Mouse (Mus musculus): ENCODE measurements around the gene Btbd8. TPM values are rescaled to one million over a fixed set of nuclear protein-coding genes. Genes with fewer than 3 reads are reported as not detected.
A peak's percentile ranks its signal among the peaks of the same experiment; 100 is the strongest.

Btbd8 gene
- polyA plus RNA-seq, 1 experiment from 2014 or later = 2.6 TPM

GRCm38 (mm10) chr5:107547955-107548354, 110.2 kb downstream of the Btbd8 start:
- Histone ChIP-seq H3K27ac (ENCODE audit: low read depth, low read length) (peak overlapping the region; percentile 43; the same call in 1 of the 2 replicates), H3K9ac (ENCODE audit: low read depth, low read length) (no peak overlapping the region; the same call in 1 of the 2 replicates), H3K27me3 (replicated peaks; ENCODE audit: control insufficient read depth, insufficient read depth, low read length) (no peaks in the 10 kb centered on the region), H3K9me3 (ENCODE audit: control insufficient read depth, low read length) (no peaks in the 10 kb centered on the region), H3K4me2 (peak overlapping the region; percentile 22; the same call in 1 of the 2 replicates), H3K4me1 (replicated peaks; ENCODE audit: control insufficient read depth, insufficient read depth, low read length) (peaks cover 5% of the 10 kb centered on the region; the same call in 1 of the 2 replicates), H3K4me3 (ENCODE audit: low read depth, low read length) (no peak overlapping the region), H3K36me3 (ENCODE audit: control insufficient read depth, insufficient read depth, low read length) (peaks cover 5% of the 10 kb centered on the region)
- WGBS = 53% methylated on average over 3 of the region's 3 CpGs
- ATAC-seq (replicated peaks; ENCODE audit: low FRiP score) = peak; percentile 99
- no peak for DNase-seq (ENCODE audit: low spot score)

GRCm38 (mm10) chr5:107548444-107548843, 110.6 kb downstream of the Btbd8 start:
- no peak overlapping the region for H3K9ac ChIP-seq (ENCODE audit: low read depth, low read length)

DNA sequence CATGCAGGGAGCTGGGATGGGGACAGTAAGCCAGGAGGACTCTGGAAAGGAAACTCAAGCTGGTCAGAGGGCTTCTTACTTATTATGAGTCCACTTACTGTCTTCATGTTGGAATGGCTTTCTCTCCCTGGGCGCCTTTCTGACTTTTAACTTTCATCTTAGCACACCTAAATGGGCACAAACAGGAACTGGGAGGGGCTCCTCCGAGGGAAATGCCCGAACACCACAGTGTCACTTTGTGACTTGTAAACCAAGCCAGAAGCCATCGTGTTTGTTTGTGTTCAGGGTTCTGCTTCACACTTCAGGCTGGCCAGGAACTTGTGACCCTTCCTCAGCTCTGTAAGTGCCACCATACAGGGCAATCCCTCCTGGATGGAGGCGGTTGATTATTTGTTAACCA, 116.5 kb downstream of the Btbd8 start:
- H3K9ac ChIP-seq (ENCODE audit: low read depth, low read length) = no peak overlapping the region
- 72% methylated on average over 5 of the region's 5 CpGs for WGBS
- no peak overlapping the region for H3K4me3 ChIP-seq (ENCODE audit: low read depth, low read length)
- no peak for ATAC-seq (replicated peaks; ENCODE audit: low FRiP score)
- no peak overlapping the region for H3K27ac ChIP-seq (ENCODE audit: low read depth, low read length)
- H3K4me1 ChIP-seq (replicated peaks; ENCODE audit: control insufficient read depth, insufficient read depth, low read length) = no peaks in the 10 kb centered on the region
- no peak for DNase-seq (ENCODE audit: low spot score)
- peaks cover 6% of the 10 kb centered on the region; the same call in 1 of the 2 replicates for H3K36me3 ChIP-seq (ENCODE audit: control insufficient read depth, insufficient read depth, low read length)
- no peaks in the 10 kb centered on the region for H3K9me3 ChIP-seq (ENCODE audit: control insufficient read depth, low read length)
- no peak overlapping the region for H3K4me2 ChIP-seq
- no peaks in the 10 kb centered on the region for H3K27me3 ChIP-seq (replicated peaks; ENCODE audit: control insufficient read depth, insufficient read depth, low read length)

More at GRCm38 (mm10) chr5:107548444-107548843, 110.6 kb downstream of the Btbd8 start:
- no peak for DNase-seq (ENCODE audit: low spot score)
- Histone ChIP-seq H3K36me3 (ENCODE audit: control insufficient read depth, insufficient read depth, low read length) (peaks cover 5% of the 10 kb centered on the region), H3K4me3 (ENCODE audit: low read depth, low read length) (no peak overlapping the region), H3K27ac (ENCODE audit: low read depth, low read length) (no peak overlapping the region), H3K27me3 (replicated peaks; ENCODE audit: control insufficient read depth, insufficient read depth, low read length) (no peaks in the 10 kb centered on the region), H3K4me1 (replicated peaks; ENCODE audit: control insufficient read depth, insufficient read depth, low read length) (peaks cover 5% of the 10 kb centered on the region; the same call in 1 of the 2 replicates), H3K4me2 (no peak overlapping the region), H3K9me3 (ENCODE audit: control insufficient read depth, low read length) (no peaks in the 10 kb centered on the region)
- 76% methylated on average over 3 of the region's 3 CpGs for WGBS
- no peak; the same call in 1 of the 2 replicates for ATAC-seq (replicated peaks; ENCODE audit: low FRiP score)

DNA sequence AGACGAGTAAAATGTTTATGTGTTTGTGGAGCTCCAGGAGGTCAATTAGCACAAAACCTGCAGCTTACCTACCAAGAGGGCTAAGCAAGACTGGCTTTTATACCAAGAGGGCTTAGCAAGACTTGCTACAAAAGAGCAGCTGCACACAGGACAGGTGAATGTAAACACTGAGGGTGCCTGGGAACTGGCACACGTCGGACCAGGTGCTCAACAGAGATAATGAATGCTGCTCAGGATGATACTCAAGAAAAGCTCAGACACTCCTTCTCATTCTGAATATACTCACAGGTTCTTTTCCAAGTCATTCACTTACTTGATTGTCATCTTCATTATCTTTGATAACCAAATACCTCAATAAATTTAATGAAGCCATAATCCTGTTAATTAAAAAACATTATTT, 119.2 kb downstream of the Btbd8 start:
- Histone ChIP-seq H3K4me1 (replicated peaks; ENCODE audit: control insufficient read depth, insufficient read depth, low read length) (no peaks in the 10 kb centered on the region), H3K27ac (ENCODE audit: low read depth, low read length) (no peak overlapping the region), H3K36me3 (ENCODE audit: control insufficient read depth, insufficient read depth, low read length) (peaks cover 3% of the 10 kb centered on the region; the same call in 1 of the 2 replicates), H3K4me3 (ENCODE audit: low read depth, low read length) (no peak overlapping the region), H3K4me2 (no peak overlapping the region), H3K27me3 (replicated peaks; ENCODE audit: control insufficient read depth, insufficient read depth, low read length) (no peaks in the 10 kb centered on the region), H3K9ac (ENCODE audit: low read depth, low read length) (no peak overlapping the region), H3K9me3 (ENCODE audit: control insufficient read depth, low read length) (no peaks in the 10 kb centered on the region)
- ATAC-seq (replicated peaks; ENCODE audit: low FRiP score) (no peak), DNase-seq (ENCODE audit: low spot score) (no peak)
- 71% methylated on average over 3 of the region's 3 CpGs for WGBS

Other genes with a start within 250 kb of the Btbd8 start
- 38.2 and 39.7 TPM in 2 replicates for gene Tgfbr3, start 148.4 kb upstream of the Btbd8 start, polyA plus RNA-seq (2014; fragmentation: Nextera tagmentation; extraction: Ambion mirVana)
- 0.68 and 0.84 TPM in 2 replicates for gene Brdt, start 106.8 kb upstream of the Btbd8 start, polyA plus RNA-seq (2014; fragmentation: Nextera tagmentation; extraction: Ambion mirVana)
- 0.29 and 0.48 TPM in 2 replicates for gene Ephx4, start 35.3 kb upstream of the Btbd8 start, polyA plus RNA-seq (2014; fragmentation: Nextera tagmentation; extraction: Ambion mirVana)
- not detected in 2 replicates for gene Lpcat2b, start 6.4 kb upstream of the Btbd8 start, polyA plus RNA-seq (2014; fragmentation: Nextera tagmentation; extraction: Ambion mirVana)
- gene Gm42669, start 69.6 kb downstream of the Btbd8 start, polyA plus RNA-seq (2014; fragmentation: Nextera tagmentation; extraction: Ambion mirVana) = 0.27 and 0.44 TPM in 2 replicates
- 0.05 and 0.12 TPM in 2 replicates for gene 1700028K03Rik, start 96.7 kb downstream of the Btbd8 start, polyA plus RNA-seq (2014; fragmentation: Nextera tagmentation; extraction: Ambion mirVana)
- 15.0 and 17.1 TPM in 2 replicates for gene Rpap2, start 159.4 kb downstream of the Btbd8 start, polyA plus RNA-seq (2014; fragmentation: Nextera tagmentation; extraction: Ambion mirVana)
- gene Glmn, start 159.9 kb downstream of the Btbd8 start, polyA plus RNA-seq (2014; fragmentation: Nextera tagmentation; extraction: Ambion mirVana) = 20.6 and 22.7 TPM in 2 replicates

Data from liver, embryonic 11.5 days (tissue).